Mouse (Mus musculus): ENCODE measurements at regions not wholly inside any gene's neighbourhood (a gene's known extent, or its start where the extent isn't known, plus 50 kb on each side); places are given as distances from the start of the nearest gene placed in this dataset.
A peak's percentile ranks its signal among the peaks of the same experiment; 100 is the strongest.

- no peak for DNase-seq (ENCODE audit: low read depth, low spot score)
Observed at GRCm38 (mm10) chr11:19456577-19456976, 437.8 kb upstream of the Meis1 start.

DNA sequence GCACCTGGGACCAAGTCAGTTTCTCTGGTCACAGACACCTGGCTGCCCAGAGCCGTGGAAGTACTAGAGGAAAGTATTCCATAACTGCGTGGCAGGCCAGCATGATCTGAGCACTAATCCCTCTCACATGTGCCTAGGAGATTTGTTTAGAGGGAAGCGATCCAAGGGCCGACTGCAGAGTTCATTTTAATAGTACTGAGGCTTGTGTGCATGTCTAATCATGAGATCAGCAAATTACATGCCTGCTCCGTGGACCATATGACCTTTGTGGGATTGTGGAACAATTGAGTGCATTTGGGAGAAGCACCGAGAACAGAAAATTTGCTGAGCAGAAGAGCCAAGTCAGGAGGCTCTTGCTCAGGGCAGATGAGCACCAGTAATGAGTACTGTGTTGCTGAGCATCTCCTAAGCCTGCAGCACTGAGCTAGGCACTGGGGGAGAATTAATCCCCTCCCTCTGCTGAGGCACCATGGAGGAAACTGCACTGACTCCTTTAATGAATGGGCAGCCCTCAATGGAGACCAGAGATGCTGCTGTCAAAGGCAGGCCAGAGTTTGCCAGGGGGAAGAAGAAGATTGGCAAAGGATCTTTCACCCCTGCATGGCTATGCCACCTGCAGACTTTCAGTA lies 445.1 kb upstream of the Meis1 start:
- no peak for DNase-seq (ENCODE audit: low read depth, low spot score)

DNA sequence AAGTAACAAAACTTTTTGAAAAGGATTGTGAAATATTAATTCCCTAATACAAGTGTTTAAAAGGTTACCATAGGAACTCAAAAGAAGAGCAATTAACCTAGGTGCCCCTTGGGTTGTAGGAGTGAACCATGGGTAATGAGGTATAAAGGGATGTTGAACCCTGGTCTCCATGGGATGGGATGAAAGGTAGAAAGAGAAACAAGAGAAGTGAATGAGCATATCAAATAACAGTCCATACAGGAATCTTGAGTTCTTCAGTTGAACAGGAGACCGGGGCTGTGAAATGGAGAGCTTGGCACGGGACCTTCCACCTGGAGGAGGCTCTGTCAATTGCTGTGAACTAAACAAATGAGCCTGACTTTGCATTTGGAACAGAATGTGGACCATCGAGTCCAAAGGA lies 449.6 kb upstream of the Meis1 start:
- DNase-seq (ENCODE audit: low read depth, low spot score): no peak

DNA sequence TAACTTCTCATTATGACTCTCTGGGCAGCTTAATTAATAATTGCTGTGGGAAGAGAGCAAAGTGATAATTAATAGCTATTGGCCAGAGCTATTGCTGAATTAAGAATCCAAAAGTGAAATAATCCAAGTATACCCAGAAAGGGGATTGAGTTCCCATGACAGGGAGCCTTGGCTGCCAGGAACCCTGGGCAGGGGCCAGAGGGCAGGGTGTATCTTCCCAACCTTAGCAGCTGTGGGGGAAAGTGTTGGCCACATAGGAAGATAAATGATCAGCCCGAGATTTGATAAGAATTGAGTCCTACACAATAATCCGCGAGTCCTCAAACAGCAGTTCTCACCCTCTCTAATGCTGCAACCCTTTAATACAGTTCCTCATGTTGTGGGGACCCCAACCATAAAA lies 450.0 kb upstream of the Meis1 start:
- DNase-seq (ENCODE audit: low read depth, low spot score): no peak

DNA sequence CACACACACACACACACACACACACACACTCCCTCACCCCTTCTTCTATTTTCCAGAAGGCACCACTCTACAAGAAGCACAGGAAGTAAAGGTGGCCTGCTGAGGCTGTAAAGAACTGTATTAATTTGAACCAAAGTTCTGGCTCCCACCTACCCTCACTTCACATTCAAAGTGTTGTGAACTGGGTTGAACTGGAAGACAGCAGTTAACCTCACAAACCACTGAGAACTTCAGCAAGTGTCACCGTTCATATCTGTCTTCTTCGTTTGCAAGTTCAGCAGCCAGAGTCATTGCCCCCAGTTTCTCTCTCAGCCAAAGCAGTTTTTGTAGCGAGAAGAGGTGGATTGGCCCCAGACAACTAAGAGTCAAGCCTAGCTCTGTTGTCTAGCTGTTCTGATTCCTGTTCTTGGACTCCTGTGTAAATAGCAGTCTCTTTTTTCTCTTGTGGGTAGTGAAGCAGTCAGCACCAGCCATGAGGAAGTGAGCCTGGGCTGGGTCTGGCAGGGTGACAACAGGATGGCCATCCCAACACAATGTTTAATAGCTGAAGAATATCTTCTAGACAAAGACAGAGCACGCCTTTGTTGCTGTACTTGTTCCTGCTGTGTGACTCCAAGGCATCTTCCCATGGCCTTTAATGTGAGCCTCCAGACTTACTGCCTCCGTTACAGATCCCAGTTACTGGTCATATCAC lies 452.0 kb upstream of the Meis1 start:
- DNase-seq (ENCODE audit: low read depth, low spot score): no peak

- DNase-seq (ENCODE audit: low read depth, low spot score): peak; percentile 35
Observed at GRCm38 (mm10) chr11:19475068-19475786, 448.9 kb upstream of the Spred2 start.

- no peak for DNase-seq (ENCODE audit: low read depth, low spot score)
Observed at GRCm38 (mm10) chr11:19493089-19493756, 431.0 kb upstream of the Spred2 start.

GRCm38 (mm10) chr11:19521721-19522120 lies 402.5 kb upstream of the Spred2 start:
- no peak for DNase-seq (ENCODE audit: low read depth, low spot score)

- peak; percentile 41 for DNase-seq (ENCODE audit: low read depth, low spot score)
Observed at GRCm38 (mm10) chr11:19523853-19524487, 400.2 kb upstream of the Spred2 start.

- no peak for DNase-seq (ENCODE audit: low read depth, low spot score)
Observed at GRCm38 (mm10) chr11:19529126-19529525, 395.0 kb upstream of the Spred2 start.

GRCm38 (mm10) chr11:19530652-19531051 lies 393.5 kb upstream of the Spred2 start:
- DNase-seq (ENCODE audit: low read depth, low spot score): no peak

DNA sequence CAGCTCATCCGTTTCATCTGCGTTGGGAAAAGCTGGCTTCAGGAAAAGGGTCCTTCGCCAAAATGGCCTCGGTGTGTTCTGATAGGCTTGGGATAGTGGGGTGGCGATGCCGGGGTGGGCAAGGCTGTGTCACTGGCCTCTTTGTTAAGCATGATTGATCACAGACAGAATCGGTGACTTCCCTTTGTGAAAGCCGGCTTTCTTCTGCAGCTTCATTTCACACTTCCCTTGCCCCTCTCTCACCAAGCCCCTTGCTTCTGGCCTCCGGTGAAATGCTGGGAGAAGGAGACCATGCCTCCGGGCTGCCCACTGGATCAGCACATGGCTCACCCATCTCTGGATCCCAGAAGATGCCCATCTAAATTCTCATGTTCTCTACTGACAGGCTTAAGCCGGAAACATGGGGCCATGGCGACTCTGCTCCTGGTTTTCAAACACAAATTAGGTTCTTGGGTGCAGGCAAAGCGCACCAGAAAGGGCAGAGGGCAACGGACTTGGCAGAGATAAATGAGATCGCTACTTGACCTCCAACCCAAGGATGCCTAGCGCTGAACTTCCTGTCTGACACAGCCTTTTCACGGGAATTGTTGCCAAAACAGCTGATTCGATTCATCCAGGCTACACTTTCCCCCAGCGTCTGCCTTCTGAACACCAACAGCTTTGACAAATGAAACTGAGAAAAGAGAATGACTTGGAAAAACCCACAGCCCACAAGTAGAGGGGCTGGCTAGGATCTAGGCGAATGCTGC lies 392.7 kb upstream of the Spred2 start:
- no peak for DNase-seq (ENCODE audit: low read depth, low spot score)

DNA sequence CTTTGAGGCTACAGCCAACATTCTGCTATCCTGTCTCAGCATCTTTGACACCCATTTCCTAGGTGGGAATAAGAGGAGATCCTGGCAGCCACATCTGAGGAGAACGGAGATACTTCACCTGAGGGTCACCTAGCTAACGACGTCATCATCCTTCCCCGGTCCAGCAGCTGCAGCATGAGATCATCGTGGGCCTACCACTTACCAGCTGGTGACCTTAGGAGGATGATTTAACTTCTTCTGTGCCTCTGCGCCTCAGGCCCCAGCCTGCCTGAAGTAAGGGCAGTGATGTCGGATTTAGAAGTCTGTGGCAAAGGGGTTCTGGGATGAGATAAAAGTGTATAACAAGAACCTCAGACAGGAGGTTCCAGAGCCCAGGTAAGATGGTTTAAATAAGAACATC lies 391.3 kb upstream of the Spred2 start:
- no peak for DNase-seq (ENCODE audit: low read depth, low spot score)

GRCm38 (mm10) chr11:19533701-19534100 lies 390.5 kb upstream of the Spred2 start:
- DNase-seq (ENCODE audit: low read depth, low spot score): no peak

GRCm38 (mm10) chr11:19535215-19535614 lies 389.0 kb upstream of the Spred2 start:
- DNase-seq (ENCODE audit: low read depth, low spot score): no peak

DNA sequence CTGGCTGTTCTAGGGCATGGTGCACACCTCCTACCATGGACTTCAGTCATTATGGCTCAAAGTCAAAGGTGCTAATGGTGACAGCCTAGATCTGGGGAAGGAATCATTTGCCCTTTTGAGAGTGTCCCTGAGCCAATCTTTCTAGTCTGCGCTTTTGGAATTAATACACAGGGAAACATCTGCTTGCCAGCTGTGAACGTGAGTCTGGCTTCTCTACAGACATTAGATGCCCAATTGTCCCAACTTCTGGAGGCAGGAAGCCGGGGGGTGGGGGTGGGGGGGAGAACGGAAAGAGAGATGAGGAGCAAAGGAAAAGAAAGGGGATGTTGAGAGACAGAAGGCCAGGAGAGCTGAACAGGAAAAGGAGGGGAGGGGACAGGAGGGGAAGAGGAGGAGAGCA lies 377.9 kb upstream of the Spred2 start:
- no peak for DNase-seq (ENCODE audit: low read depth, low spot score)

DNA sequence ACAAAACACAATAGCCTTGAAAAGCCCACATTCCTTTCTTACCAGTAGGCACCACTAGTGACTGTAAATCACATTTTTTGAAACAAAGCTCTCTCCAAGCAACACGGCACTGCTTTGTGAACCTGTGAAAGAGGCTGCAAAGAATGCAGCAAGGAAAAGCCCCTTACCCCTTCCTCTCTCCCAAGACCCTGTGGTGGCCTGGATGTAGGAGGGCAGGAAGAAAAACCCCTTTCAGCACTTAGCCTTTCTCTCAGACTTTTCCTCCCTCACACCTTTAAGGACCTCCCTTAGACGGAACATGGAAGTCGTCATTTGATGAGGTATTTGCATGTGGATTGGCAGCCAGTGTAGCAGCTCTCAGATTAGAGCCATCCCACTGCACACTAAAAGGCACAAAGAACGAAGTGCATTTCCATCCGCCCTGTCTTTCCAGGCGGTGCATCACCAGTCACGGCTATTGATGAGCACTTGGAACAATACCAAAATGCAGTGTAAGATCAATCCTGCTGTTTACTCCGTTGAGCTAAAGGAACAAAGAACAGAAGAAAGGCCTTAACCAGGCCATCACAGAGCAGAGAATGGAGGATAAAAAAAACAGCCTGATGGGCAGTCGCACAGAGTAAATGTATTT lies 369.7 kb upstream of the Spred2 start:
- peak; percentile 21 for DNase-seq (ENCODE audit: low read depth, low spot score)

GRCm38 (mm10) chr11:19554947-19555770 lies 369.0 kb upstream of the Spred2 start:
- DNase-seq (ENCODE audit: low read depth, low spot score): no peak

- DNase-seq (ENCODE audit: low read depth, low spot score): no peak
Observed at GRCm38 (mm10) chr11:19560452-19560851, 363.7 kb upstream of the Spred2 start.

- DNase-seq (ENCODE audit: low read depth, low spot score): no peak
Observed at GRCm38 (mm10) chr11:19562668-19563067, 361.5 kb upstream of the Spred2 start.

All from ZHBTc4 (cell line).